Mouse (Mus musculus) kidney, postnatal 25 days (tissue): ENCODE results near the gene Olfr56.
"Not testable (repeated sequence)": the region's sequence is repeated elsewhere in the genome, so short reads cannot be mapped to it uniquely, and the experiment has no call there.

Experiments used
- DNase-seq, 2 experiments: peaks; one replicate each; pipeline ENCODE4 v3.0.0; 2021; ENCODE audit warnings: mixed read lengths in 2 of 2

The Olfr56 gene

DNA sequence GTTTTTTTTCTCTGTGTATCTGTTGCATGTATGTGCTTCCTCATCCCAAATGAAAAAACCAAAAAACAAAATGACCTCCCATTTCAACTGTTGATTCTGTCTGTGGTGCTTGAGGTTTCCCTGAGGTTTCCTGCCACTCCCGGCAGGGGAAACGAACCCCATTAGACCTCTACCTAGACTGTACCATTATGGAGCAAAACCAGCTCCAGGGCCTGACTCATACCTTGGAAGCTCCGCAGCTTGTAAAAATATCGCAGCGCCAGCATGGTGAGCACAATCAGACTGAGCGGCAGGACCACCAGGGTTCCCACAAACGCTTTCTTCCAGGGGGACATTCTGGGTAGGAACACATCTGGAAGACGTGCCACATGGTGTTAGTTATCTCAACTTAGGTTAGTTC is 196.7 kb downstream of the Olfr56 start:
- no peak for DNase-seq

DNA sequence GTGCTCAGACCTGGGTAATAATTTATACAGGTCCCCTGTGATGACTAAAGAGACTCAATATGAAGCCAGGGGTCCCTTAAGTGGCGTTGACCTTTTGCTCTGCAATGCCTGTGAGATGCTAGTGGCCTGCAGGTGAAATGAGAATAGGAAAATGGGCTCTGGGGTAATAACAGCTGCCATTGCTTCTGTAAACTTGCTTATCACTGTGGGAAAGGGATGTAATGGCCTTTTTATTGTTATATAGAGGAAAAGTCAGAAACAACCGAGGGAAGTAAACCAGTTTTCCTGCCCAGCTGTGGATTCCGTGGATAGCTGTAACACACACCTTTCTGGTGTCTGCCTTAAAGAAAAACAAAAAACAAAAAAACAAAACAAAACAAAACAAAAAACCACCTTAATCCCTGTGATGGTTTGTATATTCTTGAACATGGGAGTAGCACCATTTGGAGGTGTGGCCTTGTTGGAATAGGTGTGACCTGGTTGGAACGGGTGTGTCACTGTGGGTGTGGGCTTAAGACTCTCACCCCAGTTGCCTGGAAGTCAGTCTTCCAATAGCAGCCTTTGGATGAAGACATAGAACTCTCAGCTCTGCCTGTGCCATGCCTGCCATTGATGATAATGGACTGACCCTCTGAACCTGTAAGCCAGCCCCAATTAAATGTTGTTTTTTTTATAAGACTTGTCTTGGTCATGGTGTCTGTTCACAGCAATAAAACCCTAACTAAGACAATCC is 197.5 kb downstream of the Olfr56 start:
- DNase-seq: not testable (repeated sequence)

DNA sequence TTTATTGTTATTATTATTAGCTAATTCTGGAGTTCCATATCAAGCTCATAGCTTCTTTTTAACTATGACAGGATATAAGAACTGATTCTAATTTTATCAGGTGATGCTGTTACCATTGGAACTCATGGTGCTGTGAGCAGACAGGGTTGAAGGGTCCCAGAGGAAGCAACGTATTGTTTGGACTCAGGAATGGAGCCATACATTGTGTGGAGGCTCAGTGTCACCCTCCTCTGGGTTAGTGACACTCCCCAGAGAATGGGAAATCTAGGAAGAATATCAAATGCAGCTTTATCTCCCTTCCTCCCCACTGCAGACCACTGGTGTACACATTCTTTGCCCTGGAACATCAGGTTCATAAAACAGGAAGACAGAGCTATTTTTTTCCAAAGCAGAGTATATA is 204.5 kb downstream of the Olfr56 start:
- DNase-seq: no peak
